In the genomic region with DNA sequence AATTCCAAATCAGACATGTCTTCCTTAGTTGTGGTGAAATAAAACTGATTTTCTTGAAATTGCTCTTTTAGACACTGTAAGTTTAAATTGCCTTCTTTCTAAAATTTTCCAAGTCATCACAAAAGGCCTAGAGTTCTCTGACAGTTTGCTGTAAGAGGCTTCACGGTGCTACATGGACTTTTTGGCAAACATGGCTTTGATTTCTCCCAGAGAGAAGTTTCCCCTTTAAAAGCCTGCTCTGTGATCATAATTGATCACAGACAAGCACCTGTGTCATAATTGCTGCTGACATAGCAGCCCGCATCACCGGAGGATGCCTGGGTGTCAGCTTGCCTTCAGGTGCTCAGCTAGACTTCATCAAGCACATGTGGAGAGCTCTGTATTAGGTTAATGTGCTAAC, we compare ENCODE assay signal across 17 mouse cellular contexts. TPM values are rescaled to one million over a fixed set of nuclear protein-coding genes. Genes with fewer than 3 reads are reported as not detected.
"Had no signal": no experiment of that assay in that cellular context is flagged by ENCODE, and none has a peak within 500 bp of the region (broad histone marks: within the 10 kb centered on the region; RNA-seq: fewer than 3 reads in every experiment).

Gene Adora3 (plus strand): TSS at position 301 of the 400 bp plus-strand sequence.
Gene Tmigd3 (plus strand): TSS at position 346 of the 400 bp plus-strand sequence.

- H3K9ac ChIP-seq: liver, embryonic 15.5 days had no signal

- H3K36me3 ChIP-seq: limb, embryonic 10.5 days; liver, embryonic 15.5 days; midbrain, embryonic 10.5 days had no signal

- ATAC-seq: lung, postnatal 0 days; midbrain, embryonic 16.5 days had no signal

- H3K27ac ChIP-seq: liver, embryonic 15.5 days; midbrain, embryonic 10.5 days had no signal

- H3K4me2 ChIP-seq: liver, embryonic 11.5 days; liver, embryonic 15.5 days had no signal

- H3K4me3 ChIP-seq: left cerebral cortex, adult 2 months; limb, embryonic 10.5 days; liver, embryonic 15.5 days; midbrain, embryonic 10.5 days had no signal

- DNase-seq: kidney, adult 18-20 months; kidney, postnatal 10 days; kidney, postnatal 4 days; lung, adult 2 months; lung, postnatal 36 days; right cerebral cortex, postnatal 14 days; thymus, adult 18-20 months; thymus, postnatal 14 days had no signal

- H3K9me3 ChIP-seq: limb, embryonic 10.5 days; liver, embryonic 15.5 days; midbrain, embryonic 10.5 days had no signal

RNA-seq across cellular contexts. Expression of gene Adora3, which starts in this region (rescaled TPM):
- polyA plus RNA-seq: midbrain, embryonic 10.5 days had no signal

RNA-seq across cellular contexts. Expression of gene Tmigd3, which starts in this region (rescaled TPM):
- total RNA-seq: layer of hippocampus, postnatal 25 days had no signal
- polyA plus RNA-seq: limb, embryonic 10.5 days; midbrain, embryonic 10.5 days; midbrain, embryonic 16.5 days; neural tube, embryonic 14.5 days had no signal
